Mouse (Mus musculus) CH12.LX (cell line): ENCODE measurements around the gene 1700056E22Rik. TPM values are rescaled to one million over a fixed set of nuclear protein-coding genes. Genes with fewer than 3 reads are reported as not detected.
A peak's percentile ranks its signal among the peaks of the same experiment; 100 is the strongest.

Experiments
- DNase-seq: peaks from one replicate; pipeline ENCODE4 v3.0.0-alpha.2; 2013; ENCODE audit errors: extremely low read depth
- H3K27ac ChIP-seq: 2 replicates; pipeline ENCODE4 v1.5.1; 2012; ENCODE audit warnings: low read depth, mild to moderate bottlenecking, control low read depth, moderate library complexity; ENCODE audit not compliant: insufficient read depth
- H3K27me3 ChIP-seq: replicated peaks from 2 replicates; pipeline ENCODE3; 2012; ENCODE audit warnings: inconsistent platforms
- H3K36me3 ChIP-seq, 2 experiments: replicated peaks in 1 of 2; 2 replicates each; pipeline versions ENCODE3 to v1.6.1; 2012; ENCODE audit warnings: inconsistent platforms in 1 of 2, low read length in 1 of 2, mild to moderate bottlenecking in 1 of 2, mixed read lengths in 1 of 2, moderate library complexity in 1 of 2; ENCODE audit not compliant: control insufficient read depth in 1 of 2, insufficient read depth in 1 of 2
- H3K4me1 ChIP-seq, 2 experiments: 2 replicates each; pipeline ENCODE4 v1.6.1; 2012; ENCODE audit warnings: inconsistent platforms in 1 of 2, moderate library complexity in 1 of 2; ENCODE audit not compliant: insufficient read depth in 2 of 2, control insufficient read depth in 1 of 2
- H3K4me2 ChIP-seq: 2 replicates; pipeline ENCODE4 v1.6.1; 2012; ENCODE audit warnings: low read depth, mild to moderate bottlenecking, control low read depth; ENCODE audit not compliant: poor library complexity, insufficient read depth, severe bottlenecking
- H3K4me3 ChIP-seq, 3 experiments: fragments of 150-350 bp in 1 of 3; sonication (generic) in 1 of 3; replicated peaks in 1 of 3; 2 replicates each; pipeline versions ENCODE3 to v1.5.1; 2011 to 2012; ENCODE audit warnings: low read depth in 2 of 3, low read length in 2 of 3, mild to moderate bottlenecking in 2 of 3, moderate library complexity in 2 of 3, control low read depth in 1 of 3, improper control_type of control experiment in 1 of 3, inconsistent platforms in 1 of 3, mixed read lengths in 1 of 3; ENCODE audit not compliant: poor library complexity in 1 of 3
- H3K79me2 ChIP-seq: replicated peaks from 2 replicates; pipeline ENCODE4 v1.6.1; 2012; ENCODE audit warnings: mild to moderate bottlenecking, moderate library complexity; ENCODE audit not compliant: control insufficient read depth, poor library complexity, insufficient read depth, severe bottlenecking; ENCODE audit errors: extremely low read depth
- H3K9ac ChIP-seq: 2 replicates; pipeline ENCODE4 v1.6.1; 2012; ENCODE audit warnings: low read depth, mild to moderate bottlenecking, control low read depth, moderate library complexity; ENCODE audit not compliant: insufficient read depth
- H3K9me3 ChIP-seq: replicated peaks from 2 replicates; pipeline ENCODE3; 2012; ENCODE audit warnings: low read length, inconsistent platforms, mixed read lengths
- CHD2 ChIP-seq: IDR thresholded peaks from 2 replicates; pipeline ENCODE4 v1.6.1; 2011; ENCODE audit warnings: low read length, improper control_type of control experiment
- CTCF ChIP-seq, 2 experiments: IDR thresholded peaks in 1 of 2; conservative IDR thresholded peaks in 1 of 2; 2 replicates each; pipeline ENCODE4 v1.5.1; 2011 to 2012; ENCODE audit warnings: low read depth in 2 of 2, low read length in 2 of 2, improper control_type of control experiment in 1 of 2, inconsistent platforms in 1 of 2, mild to moderate bottlenecking in 1 of 2, moderate library complexity in 1 of 2
- ELF1 ChIP-seq: IDR thresholded peaks from 2 replicates; pipeline ENCODE4 v1.6.1; 2014; ENCODE audit warnings: low read depth, mild to moderate bottlenecking, inconsistent platforms, low read length, improper control_type of control experiment
- EP300 ChIP-seq: IDR thresholded peaks from 2 replicates; pipeline ENCODE4 v1.6.1; 2011; ENCODE audit warnings: low read length, improper control_type of control experiment
- IRF4 ChIP-seq: IDR thresholded peaks from 2 replicates; pipeline ENCODE4 v1.6.1; 2014; ENCODE audit warnings: low read depth, mild to moderate bottlenecking, inconsistent platforms, low read length, improper control_type of control experiment
- JUND ChIP-seq: conservative IDR thresholded peaks from 2 replicates; pipeline ENCODE4 v1.6.1; 2011; ENCODE audit warnings: low read depth, low read length, improper control_type of control experiment
- KAT2A ChIP-seq: IDR thresholded peaks from 2 replicates; pipeline ENCODE4 v1.6.1; 2012; ENCODE audit warnings: low read length, improper control_type of control experiment, inconsistent platforms; ENCODE audit not compliant: insufficient replicate concordance
- MAFK ChIP-seq: IDR thresholded peaks from 2 replicates; pipeline ENCODE4 v1.6.1; 2011; ENCODE audit warnings: low read length, improper control_type of control experiment; ENCODE audit not compliant: insufficient replicate concordance
- MAZ ChIP-seq: IDR thresholded peaks from 2 replicates; pipeline ENCODE4 v1.6.1; 2012; ENCODE audit warnings: low read depth, mild to moderate bottlenecking, inconsistent platforms, low read length, improper control_type of control experiment, moderate library complexity
- MYC ChIP-seq: IDR thresholded peaks from 2 replicates; pipeline ENCODE4 v1.6.1; 2011; ENCODE audit warnings: low read depth, mild to moderate bottlenecking, improper control_type of control experiment, low read length
- NRF1 ChIP-seq: IDR thresholded peaks from 2 replicates; pipeline ENCODE4 v1.6.1; 2014; ENCODE audit warnings: low read depth, mild to moderate bottlenecking, inconsistent platforms, low read length, improper control_type of control experiment, moderate library complexity
- PAX5 ChIP-seq: IDR thresholded peaks from 2 replicates; pipeline ENCODE4 v1.6.1; 2012; ENCODE audit warnings: low read length, inconsistent platforms, mixed read lengths
- POLR2A ChIP-seq: IDR thresholded peaks from 2 replicates; pipeline ENCODE4 v1.6.1; 2011; ENCODE audit warnings: low read depth, mild to moderate bottlenecking, improper control_type of control experiment, low read length
- RCOR1 ChIP-seq: conservative IDR thresholded peaks from 2 replicates; pipeline ENCODE4 v1.6.1; 2012; ENCODE audit warnings: low read depth, mild to moderate bottlenecking, inconsistent platforms, low read length, improper control_type of control experiment
- SIN3A ChIP-seq: IDR thresholded peaks from 2 replicates; pipeline ENCODE4 v1.6.1; 2012; ENCODE audit warnings: low read length, improper control_type of control experiment, inconsistent platforms
- SMC3 ChIP-seq: IDR thresholded peaks from 2 replicates; pipeline ENCODE4 v1.6.1; 2011; ENCODE audit warnings: low read depth, low read length, improper control_type of control experiment
- TBP ChIP-seq: conservative IDR thresholded peaks from 2 replicates; pipeline ENCODE4 v1.6.1; 2011; ENCODE audit warnings: low read depth, low read length, improper control_type of control experiment
- TCF12 ChIP-seq: IDR thresholded peaks from 2 replicates; pipeline ENCODE4 v1.6.1; 2014; ENCODE audit warnings: low read depth, mild to moderate bottlenecking, inconsistent platforms, low read length, improper control_type of control experiment
- USF1 ChIP-seq: IDR thresholded peaks from 2 replicates; pipeline ENCODE4 v1.6.1; 2014; ENCODE audit warnings: low read depth, mild to moderate bottlenecking, inconsistent platforms, low read length, improper control_type of control experiment
- ZKSCAN1 ChIP-seq: IDR thresholded peaks from 2 replicates; pipeline ENCODE4 v1.6.1; 2012; ENCODE audit warnings: low read depth, inconsistent platforms, low read length, improper control_type of control experiment, borderline replicate concordance
- dilution Hi-C: fragments of 300-500 bp; cut with MboI; formaldehyde crosslinking; loops from 2 replicates; pipeline ENCODE4 v1.14.3; 2020; ENCODE audit warnings: low sequenced_read_pairs; ENCODE audit not compliant: extremely low pct_unique_long_range_greater_than_20kb, extremely low pct_ligation_motif_present
- in situ Hi-C: fragments of 300-500 bp; cut with MboI; formaldehyde crosslinking; loops from 3 replicates; pipeline ENCODE4 v1.14.3; 2019; ENCODE audit warnings: low sequenced_read_pairs, low pct_ligation_motif_present, low pct_unique_long_range_greater_than_20kb, mixed read lengths
- polyA plus RNA-seq: library from polyadenylated mRNA; unstranded; fragments of >175 nt; gene quantifications from 2 replicates; pipeline ENCODE4 v1.2.1, GENCODE M21; 2012; ENCODE audit warnings: low read depth; ENCODE audit not compliant: insufficient read length
- total RNA-seq, 2 experiments: library from RNA; depleted of rRNA; stranded (reverse); fragments of 300-350 nt in 1 of 2; fragments of >200 nt in 1 of 2; gene quantifications; 2 replicates each; pipeline ENCODE4 v1.2.3; 2012 to 2014

The 1700056E22Rik gene
- total and polyA plus RNA-seq, 3 experiments = 0.25 to 1.0 (median 0.26) TPM

DNA sequence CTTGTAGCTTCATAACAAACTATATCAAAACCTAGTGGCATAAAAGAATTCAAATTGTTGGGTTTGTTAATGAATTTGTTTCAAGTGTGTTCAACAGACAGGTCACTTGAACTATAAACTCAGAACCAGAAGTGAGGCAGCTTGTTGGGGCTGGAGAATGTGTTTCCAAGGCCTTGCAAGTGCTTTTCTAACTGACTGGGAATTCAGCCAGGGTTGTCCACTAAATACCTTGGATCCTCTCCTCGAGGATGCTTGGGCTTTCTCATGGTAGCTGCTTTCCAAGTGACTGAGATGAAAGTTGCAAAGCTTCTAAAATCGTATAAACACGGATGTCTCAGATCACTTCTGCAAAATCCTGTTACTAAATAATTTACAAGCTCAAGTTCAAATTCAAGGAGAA is 48.6 kb upstream of the 1700056E22Rik start:
- H3K36me3 ChIP-seq = no peaks in the 10 kb centered on the region
- peaks cover 0 to 28% of the 10 kb centered on the region in 2 experiments; a peak in 2 of 4 replicates for H3K4me1 ChIP-seq
- H3K9me3 ChIP-seq = no peaks in the 10 kb centered on the region
- DNase-seq = no peak
- no peak overlapping the region for H3K4me3 ChIP-seq
- H3K9ac ChIP-seq = no peak overlapping the region
- no peak overlapping the region for H3K4me2 ChIP-seq
- H3K79me2 ChIP-seq = no peaks in the 10 kb centered on the region
- no peak for TF ChIP-seq MAFK
- TF ChIP-seq SIN3A = no peak
- no peak for TF ChIP-seq POLR2A
- no peak for TF ChIP-seq MAZ
- dilution Hi-C loops (no loop called here), in situ Hi-C loops (no loop called here)
- no peak overlapping the region for H3K27ac ChIP-seq
- H3K27me3 ChIP-seq = no peaks in the 10 kb centered on the region

GRCm38 (mm10) chr1:184079304-184079703 is 45.2 kb upstream of the 1700056E22Rik start:
- DNase-seq = peak; percentile 42

GRCm38 (mm10) chr1:184076756-184077155 is 42.7 kb upstream of the 1700056E22Rik start:
- TF ChIP-seq MAZ (no peak), KAT2A (no peak), ELF1 (no peak), TCF12 (no peak), IRF4 (no peak), JUND (no peak), SMC3 (no peak), NRF1 (no peak), CTCF (conservative IDR thresholded peaks at IDR 0.05 in 1 of 2, IDR thresholded peaks at IDR 0.05 in 1 of 2; ENCODE audit: low read depth in 2 of 2, low read length in 2 of 2) (no peak), TBP (no peak)
- TF ChIP-seq, all 38 proteins: peak for 0

More at GRCm38 (mm10) chr1:184079304-184079703, 45.2 kb upstream of the 1700056E22Rik start:
- H3K4me2 ChIP-seq = no peak overlapping the region
- H3K4me1 ChIP-seq = peaks cover 0 to 28% of the 10 kb centered on the region in 2 experiments; a peak in 2 of 4 replicates
- no peak overlapping the region for H3K9ac ChIP-seq
- in situ Hi-C loops = no loop called here
- TF ChIP-seq IRF4 (0 out of 2 replicates have a peak, but pooled peaks have one; percentile 25), PAX5 (no peak), ELF1 (peak; percentile 47; the same call in 1 of the 2 replicates), EP300 (peak; percentile 49; the same call in 1 of the 2 replicates), MYC (no peak), POLR2A (no peak), USF1 (no peak), TBP (no peak), CHD2 (no peak), RCOR1 (0 out of 2 replicates have a peak, but pooled peaks have one; percentile 33), ZKSCAN1 (no peak)
- TF ChIP-seq, all 38 proteins: peak for 4
- H3K4me3 ChIP-seq = no peak overlapping the region
- H3K27me3 ChIP-seq = no peaks in the 10 kb centered on the region
- H3K36me3 ChIP-seq = peaks cover 0 to 17% of the 10 kb centered on the region in 2 experiments
- H3K79me2 ChIP-seq = no peaks in the 10 kb centered on the region
- H3K27ac ChIP-seq = no peak overlapping the region
- no peaks in the 10 kb centered on the region for H3K9me3 ChIP-seq
- dilution Hi-C loops = no loop called here

More at GRCm38 (mm10) chr1:184076756-184077155, 42.7 kb upstream of the 1700056E22Rik start:
- Histone ChIP-seq H3K27ac (no peak overlapping the region), H3K36me3 (peaks cover 0 to 35% of the 10 kb centered on the region in 2 experiments), H3K9ac (no peak overlapping the region), H3K4me1 (peaks cover 0 to 28% of the 10 kb centered on the region in 2 experiments; a peak in 2 of 4 replicates), H3K4me3 (no peak overlapping the region), H3K9me3 (no peaks in the 10 kb centered on the region), H3K4me2 (no peak overlapping the region), H3K27me3 (no peaks in the 10 kb centered on the region), H3K79me2 (no peaks in the 10 kb centered on the region)
- no peak for DNase-seq
- in situ Hi-C loops = no loop called here
- dilution Hi-C loops = no loop called here
